Mouse (Mus musculus) myocyte (in vitro differentiated cells): ENCODE measurements around the gene Sp2.

Experiments used
- CEBPB ChIP-seq: IDR thresholded peaks from 2 replicates; pipeline ENCODE4 v1.6.1; 2011; ENCODE audit warnings: mild to moderate bottlenecking, moderate library complexity; ENCODE audit not compliant: poor library complexity, insufficient read depth, severe bottlenecking
- E2F4 ChIP-seq: IDR thresholded peaks from one replicate; pipeline ENCODE4 v1.6.1; 2011; ENCODE audit warnings: mild to moderate bottlenecking, control low read depth, moderate library complexity; ENCODE audit not compliant: insufficient read depth
- MAX ChIP-seq: IDR thresholded peaks from one replicate; pipeline ENCODE4 v1.6.1; 2011; ENCODE audit warnings: low read depth, mild to moderate bottlenecking, control low read depth
- MYOD1 ChIP-seq, 3 experiments: IDR thresholded peaks; one replicate each; pipeline ENCODE4 v1.6.1; 2011; ENCODE audit warnings: control low read depth in 2 of 3, low read depth in 2 of 3, mild to moderate bottlenecking in 2 of 3, moderate library complexity in 1 of 3; ENCODE audit not compliant: insufficient read length in 2 of 3, control insufficient read depth in 1 of 3
- MYOG ChIP-seq, 3 experiments: IDR thresholded peaks; one replicate each; pipeline ENCODE4 v1.6.1; 2011; ENCODE audit warnings: control low read depth in 2 of 3, low read depth in 2 of 3, mild to moderate bottlenecking in 2 of 3; ENCODE audit not compliant: insufficient read length in 2 of 3, control insufficient read depth in 1 of 3, insufficient read depth in 1 of 3
- POLR2A ChIP-seq: IDR thresholded peaks from one replicate; pipeline ENCODE4 v1.6.1; 2011; ENCODE audit warnings: low read depth, mild to moderate bottlenecking, control low read depth, moderate library complexity; ENCODE audit not compliant: insufficient read length
- POLR2AphosphoS2 ChIP-seq: IDR thresholded peaks from one replicate; pipeline ENCODE4 v1.6.1; 2011; ENCODE audit warnings: low read depth, control low read depth; ENCODE audit not compliant: insufficient read length
- REST ChIP-seq: IDR thresholded peaks from one replicate; pipeline ENCODE4 v1.6.1; 2011; ENCODE audit warnings: mild to moderate bottlenecking, control low read depth, moderate library complexity; ENCODE audit not compliant: insufficient read depth, insufficient read length
- SRF ChIP-seq: IDR thresholded peaks from one replicate; pipeline ENCODE4 v1.6.1; 2011; ENCODE audit warnings: low read depth; ENCODE audit not compliant: control insufficient read depth, insufficient read length
- TCF12 ChIP-seq: IDR thresholded peaks from one replicate; pipeline ENCODE4 v1.6.1; 2011; ENCODE audit warnings: mild to moderate bottlenecking, control low read depth; ENCODE audit not compliant: poor library complexity, insufficient read depth, severe bottlenecking
- TCF3 ChIP-seq: IDR thresholded peaks from one replicate; pipeline ENCODE4 v1.6.1; 2011; ENCODE audit warnings: low read depth, control low read depth; ENCODE audit not compliant: insufficient read length
- USF1 ChIP-seq: IDR thresholded peaks from one replicate; pipeline ENCODE4 v1.6.1; 2011; ENCODE audit warnings: low read depth, mild to moderate bottlenecking, control low read depth, moderate library complexity

DNA sequence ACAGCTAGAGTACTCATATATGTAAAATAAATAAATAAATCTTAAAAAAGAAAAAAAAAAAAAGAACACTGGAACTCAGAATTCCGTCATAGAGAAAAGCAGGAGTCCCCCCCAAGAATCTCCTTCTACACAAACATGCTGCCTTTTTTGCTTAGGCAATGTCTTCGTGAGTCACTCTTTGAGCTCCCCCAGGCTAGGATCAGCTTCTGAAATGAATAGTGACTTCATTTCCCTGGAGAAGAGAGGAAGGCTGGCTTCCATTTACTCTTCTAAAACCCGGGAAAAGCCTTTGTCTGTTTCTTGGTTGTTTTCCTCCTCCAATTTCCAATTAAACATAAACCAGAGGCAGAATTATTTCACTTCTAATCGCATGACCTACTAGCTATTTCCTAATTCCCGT, 9.9 kb downstream of the Sp2 start:
- TF ChIP-seq MAX (no peak), POLR2A (no peak), MYOD1 (IDR thresholded peaks at IDR 0.05; ENCODE audit: control insufficient read depth in 1 of 3, insufficient read length in 2 of 3, low read depth in 2 of 3) (no peak), TCF12 (no peak), TCF3 (no peak), SRF (no peak), E2F4 (no peak), REST (no peak), POLR2AphosphoS2 (no peak), MYOG (IDR thresholded peaks at IDR 0.05; ENCODE audit: control insufficient read depth in 1 of 3, insufficient read depth in 1 of 3, insufficient read length in 2 of 3, low read depth in 2 of 3) (no peak), USF1 (no peak), CEBPB (peak; percentile 47)
